Mouse (Mus musculus): Measurements from ENCODE around the gene Pum1.

The Pum1 gene

GRCm38 (mm10) chr4:130804771-130805361 lies 141.7 kb downstream of the Pum1 start:
- CTCF ChIA-PET, result interaction anchor here in 1 of 4 experiments (0.5 kb wide), 1 partner anchor 927 kb away, joined by 3 read pairs; no protein-coding TSS in a partner anchor
- POLR2A ChIA-PET, result interaction anchor here in 3 of 4 experiments (0.6 to 1.2 kb wide), 6 partner anchors 7 to 168 kb away, joined by 3 to 4 read pairs (median 3); no protein-coding TSS in a partner anchor

- ChIA-PET POLR2A (interaction anchor here in 3 of 4 experiments (0.6 to 2.8 kb wide), 6 partner anchors 9 to 31 kb away, joined by 3 to 11 read pairs (median 3); partner anchors contain the start of gene Sdc3 (in 1 of the 3)), CTCF (interaction anchor here (0.6 to 1.4 kb wide), 4 partner anchors 21 to 141 kb away, joined by 3 read pairs; no protein-coding TSS in a partner anchor)
Measured at GRCm38 (mm10) chr4:130805746-130806145, 142.6 kb downstream of the Pum1 start.

- CTCF ChIA-PET, result interaction anchor here in 1 of 4 experiments (1.4 kb wide), 1 partner anchor 140 kb away, joined by 3 read pairs; no protein-coding TSS in a partner anchor
- POLR2A ChIA-PET, result interaction anchor here in 2 of 4 experiments (0.8 to 2.8 kb wide), 3 partner anchors 10 to 18 kb away, joined by 3 to 11 read pairs (median 3); partner anchors contain the start of gene Sdc3 (in 1 of the 2)
Measured at GRCm38 (mm10) chr4:130806746-130807145, 143.6 kb downstream of the Pum1 start.

- CTCF ChIA-PET, result no interaction called here
Measured at GRCm38 (mm10) chr4:130809784-130810183, 146.7 kb downstream of the Pum1 start.

GRCm38 (mm10) chr4:130810845-130811244 lies 147.7 kb downstream of the Pum1 start:
- ChIA-PET POLR2A (interaction anchor here in 1 of 4 experiments (0.9 kb wide), 1 partner anchor 281 kb away, joined by 5 read pairs; no protein-coding TSS in a partner anchor), CTCF (interaction anchor here in 2 of 4 experiments (0.7 to 1.3 kb wide), 2 partner anchors 22 to 82 kb away, joined by 3 to 4 read pairs; no protein-coding TSS in a partner anchor)

More at GRCm38 (mm10) chr4:130809784-130810183, 146.7 kb downstream of the Pum1 start:
- POLR2A ChIA-PET, result interaction anchor here in 2 of 4 experiments (0.6 to 2.2 kb wide), 2 partner anchors 19 to 50 kb away, joined by 4 to 7 read pairs; no protein-coding TSS in a partner anchor

- CTCF ChIA-PET, result interaction anchor here in 2 of 4 experiments (0.7 to 1.3 kb wide), 3 partner anchors 19 to 81 kb away, joined by 3 to 5 read pairs (median 4); partner anchors contain the start of gene Sdc3 (in 1 of the 2)
Measured at GRCm38 (mm10) chr4:130811385-130811784, 148.3 kb downstream of the Pum1 start.

GRCm38 (mm10) chr4:130813958-130814357 lies 150.8 kb downstream of the Pum1 start:
- ChIA-PET CTCF (interaction anchor here in 1 of 4 experiments (0.6 to 1.1 kb wide), 2 partner anchors 64 to 1267 kb away, joined by 3 read pairs; no protein-coding TSS in a partner anchor), POLR2A (interaction anchor here in 1 of 4 experiments (0.6 to 1.1 kb wide), 3 partner anchors 16 to 23 kb away, joined by 3 read pairs; no protein-coding TSS in a partner anchor)

More at GRCm38 (mm10) chr4:130811385-130811784, 148.3 kb downstream of the Pum1 start:
- POLR2A ChIA-PET, result interaction anchor here in 2 of 4 experiments (0.6 to 1.3 kb wide), 3 partner anchors 7 to 281 kb away, joined by 3 to 5 read pairs (median 4); no protein-coding TSS in a partner anchor

GRCm38 (mm10) chr4:130814742-130815330 lies 151.7 kb downstream of the Pum1 start:
- CTCF ChIA-PET, result interaction anchor here in 1 of 4 experiments (1.1 kb wide), 1 partner anchor 63 kb away, joined by 3 read pairs; no protein-coding TSS in a partner anchor

GRCm38 (mm10) chr4:130815860-130816259 lies 152.7 kb downstream of the Pum1 start:
- ChIA-PET POLR2A (interaction anchor here in 3 of 4 experiments (0.6 to 1.7 kb wide), 6 partner anchors 20 to 64 kb away, joined by 3 to 4 read pairs (median 3); no protein-coding TSS in a partner anchor), CTCF (interaction anchor here in 1 of 4 experiments (0.5 kb wide), 1 partner anchor 27 kb away, joined by 3 read pairs; no protein-coding TSS in a partner anchor)

More at GRCm38 (mm10) chr4:130814742-130815330, 151.7 kb downstream of the Pum1 start:
- POLR2A ChIA-PET, result interaction anchor here in 2 of 4 experiments (0.5 to 1.3 kb wide), 4 partner anchors 9 to 64 kb away, joined by 3 to 5 read pairs (median 3); no protein-coding TSS in a partner anchor

GRCm38 (mm10) chr4:130819806-130820205 lies 156.7 kb downstream of the Pum1 start:
- CTCF ChIA-PET, result no interaction called here

GRCm38 (mm10) chr4:130820594-130821255 lies 157.6 kb downstream of the Pum1 start:
- POLR2A ChIA-PET, result interaction anchor here in 2 of 4 experiments (0.5 to 1.7 kb wide), 7 partner anchors 8 to 113 kb away, joined by 3 to 6 read pairs (median 3); partner anchors contain the start of gene Sdc3 (in 1 of the 2)
- CTCF ChIA-PET, result interaction anchor here in 2 of 4 experiments (0.5 to 0.6 kb wide), 2 partner anchors 64 to 817 kb away, joined by 5 to 7 read pairs; no protein-coding TSS in a partner anchor

More at GRCm38 (mm10) chr4:130819806-130820205, 156.7 kb downstream of the Pum1 start:
- POLR2A ChIA-PET, result interaction anchor here in 2 of 4 experiments (0.6 to 1.7 kb wide), 5 partner anchors 24 to 114 kb away, joined by 3 to 10 read pairs (median 3); no protein-coding TSS in a partner anchor

GRCm38 (mm10) chr4:130828851-130829673 lies 165.9 kb downstream of the Pum1 start:
- ChIA-PET CTCF (interaction anchor here in 1 of 4 experiments (0.5 to 0.6 kb wide), 2 partner anchors 257 to 693 kb away, joined by 3 read pairs; no protein-coding TSS in a partner anchor), POLR2A (interaction anchor here in 3 of 4 experiments (0.5 to 1.8 kb wide), 16 partner anchors 8 to 311 kb away, joined by 3 to 11 read pairs (median 3); no protein-coding TSS in a partner anchor)

Measured in embryonic stem cell, embryonic (primary cell).